Mouse (Mus musculus): ENCODE results near the gene Phlpp1.

DNA sequence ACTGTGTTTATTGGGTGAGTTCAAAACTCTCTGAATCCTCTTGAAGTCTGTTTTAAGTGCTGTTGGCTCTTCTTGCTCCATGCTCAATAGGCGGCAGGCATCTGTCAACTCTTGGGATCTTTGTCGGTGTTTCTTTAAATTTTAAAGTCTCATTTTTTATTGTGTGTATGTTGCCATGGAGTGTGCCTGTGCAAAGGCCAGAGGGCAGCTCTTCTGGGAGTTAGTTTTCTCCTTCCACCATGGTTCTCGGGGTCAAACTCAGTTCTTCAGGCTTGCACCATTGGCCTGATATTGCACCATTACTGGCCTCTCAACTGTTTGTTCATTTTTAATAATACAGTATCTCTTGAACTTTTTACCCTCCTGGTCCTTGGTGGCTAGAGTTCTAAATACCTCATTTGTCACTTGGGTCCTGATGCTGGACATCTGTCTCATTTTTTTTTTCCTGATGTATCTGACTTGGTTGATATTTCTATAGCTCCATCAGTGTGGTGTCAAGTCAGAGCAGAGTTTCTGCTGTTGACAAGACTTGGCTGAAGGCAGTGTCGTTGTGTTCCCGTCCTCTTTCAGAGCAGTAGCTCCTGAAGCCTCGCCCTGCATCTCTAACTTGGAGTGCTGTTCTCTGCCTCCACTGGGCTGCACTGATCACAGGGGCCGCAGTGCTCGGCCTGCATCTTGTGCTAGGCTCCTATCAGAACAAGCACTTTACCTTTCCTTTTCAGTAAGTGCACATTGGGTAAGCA is 108.8 kb downstream of the Phlpp1 start:
- TF ChIP-seq EP300 (IDR thresholded peaks at IDR 0.05; ENCODE audit: low read depth): no peak
- TF ChIP-seq CTCF (IDR thresholded peaks at IDR 0.05; ENCODE audit: low read depth): no peak
